Mouse (Mus musculus): Measurements from ENCODE around the gene Atg101. TPM values are rescaled to one million over a fixed set of nuclear protein-coding genes. Genes with fewer than 3 reads are reported as not detected.

Atg101 gene
- 5.2 TPM for polyA plus RNA-seq (2015; fragmentation: Illumina TruSeq; extraction: RNeasy Lipid Tissue Mini Kit (QIAGEN cat#74804); ENCODE audit: insufficient read depth, low read depth, low replicate concordance)

GRCm38 (mm10) chr15:101283911-101284750 lies at the start of gene Atg101:
Gene Atg101 (plus strand): TSS chr15:101284272.

GRCm38 (mm10) chr15:101253886-101254795 lies 29.9 kb upstream of the Atg101 start, which contains the start of gene Nr4a1:
Gene Nr4a1 (plus strand): TSS chr15:101254269.

GRCm38 (mm10) chr15:101293025-101293621 lies 9.1 kb downstream of the Atg101 start, which contains the start of gene 6030408B16Rik:
Gene 6030408B16Rik (plus strand): TSS chr15:101293212.

Other genes with a start within 250 kb of the Atg101 start
- not detected for gene Gm47841, start 236.9 kb upstream of the Atg101 start, polyA plus RNA-seq (2015; fragmentation: Illumina TruSeq; extraction: RNeasy Lipid Tissue Mini Kit (QIAGEN cat#74804); ENCODE audit: insufficient read depth, low read depth, low replicate concordance)
- 1.6 TPM for gene Fignl2, start 205.7 kb upstream of the Atg101 start, polyA plus RNA-seq (2015; fragmentation: Illumina TruSeq; extraction: RNeasy Lipid Tissue Mini Kit (QIAGEN cat#74804); ENCODE audit: insufficient read depth, low read depth, low replicate concordance)
- gene Ankrd33, start 168.5 kb upstream of the Atg101 start, polyA plus RNA-seq (2015; fragmentation: Illumina TruSeq; extraction: RNeasy Lipid Tissue Mini Kit (QIAGEN cat#74804); ENCODE audit: insufficient read depth, low read depth, low replicate concordance), result not detected
- gene Acvrl1, start 155.8 kb upstream of the Atg101 start, polyA plus RNA-seq (2015; fragmentation: Illumina TruSeq; extraction: RNeasy Lipid Tissue Mini Kit (QIAGEN cat#74804); ENCODE audit: insufficient read depth, low read depth, low replicate concordance), result 20.3 TPM
- gene Acvr1b, start 110.2 kb upstream of the Atg101 start, polyA plus RNA-seq (2015; fragmentation: Illumina TruSeq; extraction: RNeasy Lipid Tissue Mini Kit (QIAGEN cat#74804); ENCODE audit: insufficient read depth, low read depth, low replicate concordance), result 3.4 TPM
- gene Grasp, start 60.1 kb upstream of the Atg101 start, polyA plus RNA-seq (2015; fragmentation: Illumina TruSeq; extraction: RNeasy Lipid Tissue Mini Kit (QIAGEN cat#74804); ENCODE audit: insufficient read depth, low read depth, low replicate concordance), result 6.4 TPM
- 23.3 TPM for gene Nr4a1, start 30.0 kb upstream of the Atg101 start, polyA plus RNA-seq (2015; fragmentation: Illumina TruSeq; extraction: RNeasy Lipid Tissue Mini Kit (QIAGEN cat#74804); ENCODE audit: insufficient read depth, low read depth, low replicate concordance)
- 1.00 TPM for gene 6030408B16Rik, start 8.9 kb downstream of the Atg101 start, polyA plus RNA-seq (2015; fragmentation: Illumina TruSeq; extraction: RNeasy Lipid Tissue Mini Kit (QIAGEN cat#74804); ENCODE audit: insufficient read depth, low read depth, low replicate concordance)
- 1.8 TPM for gene Krt80, start 85.9 kb downstream of the Atg101 start, polyA plus RNA-seq (2015; fragmentation: Illumina TruSeq; extraction: RNeasy Lipid Tissue Mini Kit (QIAGEN cat#74804); ENCODE audit: insufficient read depth, low read depth, low replicate concordance)
- gene Krt7, start 126.8 kb downstream of the Atg101 start, polyA plus RNA-seq (2015; fragmentation: Illumina TruSeq; extraction: RNeasy Lipid Tissue Mini Kit (QIAGEN cat#74804); ENCODE audit: insufficient read depth, low read depth, low replicate concordance), result 8.3 TPM
- gene Krt87, start 154.5 kb downstream of the Atg101 start, polyA plus RNA-seq (2015; fragmentation: Illumina TruSeq; extraction: RNeasy Lipid Tissue Mini Kit (QIAGEN cat#74804); ENCODE audit: insufficient read depth, low read depth, low replicate concordance), result not detected
- gene Krt88, start 163.5 kb downstream of the Atg101 start, polyA plus RNA-seq (2015; fragmentation: Illumina TruSeq; extraction: RNeasy Lipid Tissue Mini Kit (QIAGEN cat#74804); ENCODE audit: insufficient read depth, low read depth, low replicate concordance), result not detected
- gene Krt81, start 179.5 kb downstream of the Atg101 start, polyA plus RNA-seq (2015; fragmentation: Illumina TruSeq; extraction: RNeasy Lipid Tissue Mini Kit (QIAGEN cat#74804); ENCODE audit: insufficient read depth, low read depth, low replicate concordance), result not detected
- not detected for gene Krt86, start 189.2 kb downstream of the Atg101 start, polyA plus RNA-seq (2015; fragmentation: Illumina TruSeq; extraction: RNeasy Lipid Tissue Mini Kit (QIAGEN cat#74804); ENCODE audit: insufficient read depth, low read depth, low replicate concordance)
- gene Krt83, start 207.2 kb downstream of the Atg101 start, polyA plus RNA-seq (2015; fragmentation: Illumina TruSeq; extraction: RNeasy Lipid Tissue Mini Kit (QIAGEN cat#74804); ENCODE audit: insufficient read depth, low read depth, low replicate concordance), result not detected
- gene Gm49425, start 233.0 kb downstream of the Atg101 start, polyA plus RNA-seq (2015; fragmentation: Illumina TruSeq; extraction: RNeasy Lipid Tissue Mini Kit (QIAGEN cat#74804); ENCODE audit: insufficient read depth, low read depth, low replicate concordance), result not detected
- not detected for gene Krt84, start 248.5 kb downstream of the Atg101 start, polyA plus RNA-seq (2015; fragmentation: Illumina TruSeq; extraction: RNeasy Lipid Tissue Mini Kit (QIAGEN cat#74804); ENCODE audit: insufficient read depth, low read depth, low replicate concordance)

All from pancreas, adult 10 weeks (tissue).